Mouse (Mus musculus) Muller cell, postnatal 12 days (primary cell): ENCODE data around the gene C2cd5.
"Not testable (repeated sequence)": the region's sequence is repeated elsewhere in the genome, so short reads cannot be mapped to it uniquely, and the experiment has no call there.

Experiments
- DNase-seq: peaks from one replicate; pipeline ENCODE4 v3.0.0-alpha.2; 2015; ENCODE audit errors: inconsistent ontology term

Gene C2cd5

GRCm38 (mm10) chr6:143020647-143021046, 79.3 kb downstream of the C2cd5 start:
- peak; percentile 5 for DNase-seq

- no peak for DNase-seq
Measured at GRCm38 (mm10) chr6:143020146-143020545, 79.8 kb downstream of the C2cd5 start.

- no peak for DNase-seq
Measured at GRCm38 (mm10) chr6:143012513-143013215, 87.3 kb downstream of the C2cd5 start.

DNA sequence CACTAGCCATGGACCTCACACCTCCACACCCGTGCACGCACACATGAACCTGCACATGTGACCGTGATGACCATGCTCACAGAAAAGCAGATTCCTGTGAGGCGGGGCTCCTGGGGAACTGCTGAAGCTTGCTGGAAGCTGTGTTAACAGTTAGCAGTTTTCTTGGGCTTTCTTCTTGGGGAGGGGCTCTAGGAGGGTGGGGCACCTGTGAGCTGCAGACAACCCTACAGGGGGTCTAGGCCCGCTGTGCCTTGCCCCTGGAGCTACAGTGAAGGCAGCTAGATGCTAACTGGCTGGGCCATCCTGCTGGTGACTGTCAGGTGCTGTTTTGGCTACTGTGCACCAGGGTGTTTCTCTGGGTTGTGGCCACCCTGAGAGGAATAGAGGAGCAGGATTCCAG, 91.1 kb downstream of the C2cd5 start:
- no peak for DNase-seq

GRCm38 (mm10) chr6:143005209-143005608, 94.7 kb downstream of the C2cd5 start:
- DNase-seq, result not testable (repeated sequence)

- no peak for DNase-seq
Measured at GRCm38 (mm10) chr6:143004801-143005200, 95.1 kb downstream of the C2cd5 start.

GRCm38 (mm10) chr6:142998221-142998999, 101.5 kb downstream of the C2cd5 start:
- DNase-seq, result no peak

DNA sequence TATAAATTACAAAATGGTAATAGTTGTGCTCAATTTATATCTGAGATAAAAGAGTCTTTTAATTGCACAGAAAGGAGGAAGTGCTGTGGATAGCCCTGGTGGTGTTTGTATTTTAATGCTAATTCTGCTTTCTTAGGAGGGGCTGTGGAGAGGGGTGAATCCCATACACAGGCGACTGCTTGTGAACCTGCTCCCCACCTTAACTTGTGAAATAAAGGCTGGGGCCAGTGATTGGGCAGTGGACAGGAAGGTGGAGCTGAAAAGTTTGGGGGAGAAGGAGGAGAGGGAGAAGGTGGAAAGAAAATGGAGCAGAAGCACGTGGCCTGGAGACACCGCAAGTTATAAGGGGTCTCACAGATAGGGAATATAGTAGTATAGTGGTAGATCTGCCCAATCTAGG, 103.1 kb downstream of the C2cd5 start:
- DNase-seq, result no peak

DNA sequence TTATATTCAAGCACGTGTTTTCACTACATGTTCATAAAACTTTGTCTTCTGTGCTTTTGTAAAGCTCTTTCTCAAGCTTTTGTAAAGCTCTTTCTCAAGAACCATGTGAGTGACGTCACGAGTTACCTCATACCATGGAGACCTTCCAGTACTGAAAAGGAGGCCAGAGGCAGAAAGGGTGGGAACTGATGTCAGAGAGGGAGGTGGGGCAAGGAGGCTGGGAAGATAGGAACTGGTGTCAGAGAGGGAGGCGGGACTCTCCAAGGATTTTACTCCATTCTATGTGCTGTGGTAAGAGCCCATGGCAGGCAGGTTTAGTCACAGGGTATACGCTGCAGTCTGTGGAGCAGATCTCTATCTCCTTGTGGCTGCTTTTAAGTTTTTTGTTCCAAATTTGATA, 104.4 kb downstream of the C2cd5 start:
- DNase-seq, result no peak

GRCm38 (mm10) chr6:142994821-142995220, 105.1 kb downstream of the C2cd5 start:
- DNase-seq, result peak; percentile 49

DNA sequence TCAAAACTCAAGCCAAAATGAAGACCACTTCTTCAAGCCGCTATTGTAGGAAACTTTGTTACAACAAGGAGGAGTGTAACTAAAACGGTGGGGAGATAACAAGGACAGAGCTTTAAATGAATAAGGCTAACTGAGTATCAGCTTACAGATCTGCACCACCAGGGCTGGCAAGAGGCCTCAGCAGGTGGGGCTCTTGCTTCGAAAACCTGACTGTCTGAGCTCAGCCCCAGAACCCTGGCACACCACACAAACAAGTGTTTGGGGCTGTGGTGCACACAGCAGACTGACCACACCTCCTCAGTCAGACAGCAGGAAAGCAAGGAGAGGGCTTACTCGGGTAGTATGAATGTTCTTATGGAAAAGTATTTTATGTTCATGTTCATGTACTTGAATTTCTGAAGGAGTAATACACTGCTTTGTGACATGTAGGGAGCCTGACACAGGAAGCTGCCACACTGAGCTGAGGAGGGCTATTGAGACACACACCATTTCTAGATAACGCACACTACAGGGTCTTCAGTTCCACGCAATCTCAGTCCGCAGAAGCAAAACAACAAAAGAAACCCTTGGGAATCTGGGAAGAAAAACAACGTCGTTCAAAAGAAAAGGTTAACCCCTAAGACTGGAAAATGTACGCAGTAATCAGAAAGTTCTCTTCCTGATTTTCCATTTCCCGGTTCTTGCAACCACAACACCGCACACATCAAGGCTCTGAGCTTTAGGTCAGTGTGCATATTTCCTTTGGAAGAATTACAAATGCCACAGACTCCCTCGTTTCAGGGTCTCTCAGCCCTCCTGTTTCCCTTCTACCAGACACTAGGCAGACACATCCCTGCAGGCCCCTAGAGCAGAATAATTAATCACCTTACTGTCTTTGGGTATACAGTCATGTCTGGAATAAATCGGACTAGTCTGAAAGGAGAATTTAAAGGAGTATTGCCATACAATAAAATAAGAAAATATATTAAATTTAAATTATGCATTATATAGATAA, 105.9 kb downstream of the C2cd5 start:
- DNase-seq, result no peak

DNA sequence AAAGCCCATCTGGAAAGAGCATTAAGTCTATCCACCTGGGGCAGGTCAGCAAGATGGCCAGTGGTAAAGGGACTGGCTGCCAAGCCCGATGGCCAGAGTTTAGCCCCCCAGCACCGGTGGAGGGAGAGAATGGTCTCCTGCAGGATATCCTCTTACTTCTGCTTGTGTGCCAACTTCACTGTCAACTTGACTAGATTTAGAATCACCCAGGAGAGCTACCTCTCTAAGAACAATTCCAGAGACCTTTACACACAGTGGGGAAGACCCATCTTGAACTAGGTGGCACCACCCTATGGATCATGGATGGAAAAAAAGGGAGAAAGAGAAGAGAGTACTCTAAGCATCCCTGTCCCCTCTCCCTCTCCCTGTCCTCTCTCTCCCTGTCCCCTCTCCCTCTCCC, 107.0 kb downstream of the C2cd5 start:
- DNase-seq, result no peak

DNA sequence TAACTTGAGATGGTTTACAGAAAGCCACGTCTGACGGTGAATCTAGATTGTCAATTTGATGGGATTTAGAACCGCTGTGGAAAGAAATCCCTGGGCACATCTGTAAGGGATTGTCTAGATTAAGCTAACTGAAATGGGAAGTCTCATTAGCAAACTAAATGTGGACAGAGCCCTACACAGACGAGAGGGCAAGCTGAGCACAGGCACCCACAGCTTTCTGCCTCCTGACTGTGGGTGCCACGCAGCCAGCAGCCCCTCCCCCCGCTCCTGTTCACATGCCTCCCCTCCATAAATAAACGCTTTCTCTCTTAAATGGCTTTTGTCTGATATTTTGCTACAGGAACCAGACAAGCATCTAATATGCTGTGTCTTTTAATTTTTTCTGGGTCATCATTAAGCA, 107.8 kb downstream of the C2cd5 start:
- DNase-seq, result no peak

DNA sequence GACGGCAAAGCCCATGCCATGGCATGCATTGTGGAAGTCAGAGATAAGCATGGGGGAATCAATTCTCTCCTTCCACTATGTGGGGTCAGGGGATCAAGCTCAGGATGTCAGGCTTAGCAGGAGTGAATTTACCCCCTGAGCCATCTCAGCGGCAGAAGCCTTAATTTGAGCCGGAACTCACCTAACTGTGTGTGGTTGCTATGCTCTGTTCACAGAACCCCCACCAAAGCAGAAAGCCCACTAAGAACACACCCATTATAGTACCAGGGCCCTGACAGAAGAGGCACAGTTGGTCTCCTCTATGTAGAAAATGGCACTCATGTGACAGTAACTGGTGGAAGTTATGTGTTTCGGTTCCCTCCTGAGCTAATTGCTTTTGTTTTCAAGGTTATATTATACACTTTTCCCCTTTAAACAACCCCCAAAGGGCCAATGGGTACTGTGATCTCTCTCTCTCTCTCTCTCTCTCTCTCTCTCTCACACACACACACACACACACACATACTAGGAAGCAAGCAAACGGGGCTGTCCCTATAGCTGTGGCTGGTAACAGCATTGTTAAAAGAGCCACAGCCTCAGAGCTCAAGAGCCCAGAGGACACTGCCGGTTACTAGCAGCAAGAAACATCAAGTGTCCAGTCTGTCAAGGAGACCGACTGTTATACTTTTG, 108.4 kb downstream of the C2cd5 start:
- no peak for DNase-seq

DNA sequence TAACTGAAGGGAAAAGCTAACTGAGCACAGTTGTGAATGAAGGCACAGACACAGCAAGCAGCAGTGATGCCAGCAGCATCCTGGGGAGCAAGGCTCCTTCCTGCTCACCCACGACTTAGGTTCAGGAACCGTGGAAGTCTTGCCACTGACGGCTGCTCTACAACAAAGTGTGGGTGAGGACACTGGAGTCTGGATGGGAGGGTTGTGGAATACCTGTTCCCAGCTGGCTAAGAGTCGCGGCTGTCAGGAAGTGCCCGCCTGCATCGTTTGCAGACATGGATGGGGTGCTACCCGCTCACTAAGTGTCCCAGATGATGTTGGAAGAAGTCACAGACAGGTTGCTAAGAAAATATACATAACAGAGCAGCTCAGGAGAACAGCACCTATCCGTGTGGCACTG, 109.4 kb downstream of the C2cd5 start:
- no peak for DNase-seq

DNA sequence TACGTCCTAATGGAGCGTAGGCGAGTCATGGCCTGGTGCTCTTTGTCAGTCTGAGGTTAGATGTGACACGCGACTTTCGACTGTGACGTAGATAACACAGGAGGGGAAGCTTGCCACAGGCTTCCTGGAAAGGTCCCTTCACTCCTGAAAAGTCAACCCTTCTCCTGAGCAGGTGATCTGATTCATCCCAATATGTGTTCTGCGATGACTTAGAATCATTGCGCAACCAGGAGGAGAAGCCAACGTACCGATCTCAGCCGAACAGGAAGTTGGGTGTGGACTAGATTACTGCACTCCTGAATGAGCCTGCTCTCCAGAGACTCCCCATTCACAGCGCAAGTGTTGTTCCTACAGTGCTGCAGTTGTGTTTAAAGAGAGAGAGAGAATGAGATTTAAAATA, 110.4 kb downstream of the C2cd5 start:
- no peak for DNase-seq

GRCm38 (mm10) chr6:142988753-142989152, 111.2 kb downstream of the C2cd5 start:
- DNase-seq, result no peak

- DNase-seq, result no peak
Measured at GRCm38 (mm10) chr6:142988231-142988630, 111.7 kb downstream of the C2cd5 start.

DNA sequence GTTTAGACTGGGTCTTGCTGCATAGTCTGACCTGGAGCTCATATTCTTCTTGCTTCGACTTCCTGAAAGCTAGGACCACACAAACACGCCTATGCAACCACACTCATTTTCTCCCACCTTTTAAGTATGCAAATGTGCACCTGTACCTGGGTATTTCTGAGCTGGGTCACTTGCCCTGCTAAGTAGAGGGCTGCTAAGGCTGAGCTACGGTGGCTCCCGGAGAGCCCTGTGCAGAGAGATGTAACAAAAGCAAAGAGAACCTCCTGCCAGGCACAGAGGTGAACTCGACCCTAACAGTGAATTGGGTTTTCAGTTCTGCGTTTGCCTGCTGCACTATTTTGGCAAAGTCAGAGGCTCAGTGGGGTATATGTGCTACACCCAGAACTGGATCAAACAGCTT, 112.3 kb downstream of the C2cd5 start:
- no peak for DNase-seq

DNA sequence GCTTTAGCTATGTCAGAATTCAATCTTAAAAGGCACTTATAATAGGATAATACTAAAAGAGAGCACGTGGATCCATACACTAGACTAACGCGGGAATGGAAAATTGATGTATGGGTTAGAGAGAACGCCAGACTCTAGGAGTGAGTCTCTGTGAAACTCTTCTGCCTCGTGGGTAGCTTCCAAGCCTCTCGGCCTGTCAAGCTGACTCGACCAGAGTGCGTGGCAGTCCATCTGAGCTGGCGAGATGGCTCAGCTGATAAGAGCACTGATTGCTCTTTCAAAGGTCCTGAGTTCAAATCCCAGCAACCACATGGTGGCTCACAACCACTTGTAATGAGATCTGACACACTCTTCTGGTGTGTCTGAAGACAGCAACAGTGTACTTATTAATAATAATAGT, 113.2 kb downstream of the C2cd5 start:
- not testable (repeated sequence) for DNase-seq

DNA sequence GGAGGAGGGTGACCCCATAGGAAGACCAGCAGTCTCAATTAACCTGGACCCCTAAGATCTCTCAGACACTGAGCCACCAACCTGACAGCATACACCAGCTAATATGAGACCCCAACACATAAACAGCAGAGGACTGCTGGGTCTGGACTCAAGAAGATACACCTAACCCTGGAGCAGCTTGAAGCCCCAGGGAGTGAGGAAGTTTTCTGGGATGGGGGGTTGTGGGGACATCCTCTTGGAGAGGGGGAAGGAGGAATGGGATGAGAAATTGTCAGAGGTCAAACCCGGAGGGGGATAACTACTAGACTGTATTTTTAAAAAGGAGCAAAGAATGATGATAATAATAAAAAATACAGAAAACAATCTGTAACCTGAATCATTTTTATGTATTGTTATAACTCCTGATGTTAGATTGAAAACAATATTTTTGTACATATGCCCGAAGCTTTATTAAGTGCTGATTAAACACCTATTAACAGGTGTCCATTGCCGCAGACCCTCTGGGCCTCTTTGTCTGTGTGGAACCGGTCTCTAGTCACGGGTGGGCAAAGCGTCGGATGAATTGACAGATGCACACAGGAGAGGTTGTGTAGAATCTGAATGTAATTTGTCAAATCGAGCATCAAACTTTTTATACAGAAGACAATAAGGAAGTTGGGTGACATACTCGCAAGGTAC, 114.2 kb downstream of the C2cd5 start:
- not testable (repeated sequence) for DNase-seq
